Mouse (Mus musculus) liver, embryonic 14.5 days (tissue): ENCODE measurements around the gene Zfp598.

Source experiments
- CTCF ChIP-seq: IDR thresholded peaks from 2 replicates; pipeline ENCODE4 v1.5.1; 2016; ENCODE audit warnings: antibody characterized with exemption, low read depth, control low read depth
- EP300 ChIP-seq: IDR thresholded peaks from 2 replicates; pipeline ENCODE4 v1.6.1; 2016; ENCODE audit warnings: antibody characterized with exemption, low read depth

DNA sequence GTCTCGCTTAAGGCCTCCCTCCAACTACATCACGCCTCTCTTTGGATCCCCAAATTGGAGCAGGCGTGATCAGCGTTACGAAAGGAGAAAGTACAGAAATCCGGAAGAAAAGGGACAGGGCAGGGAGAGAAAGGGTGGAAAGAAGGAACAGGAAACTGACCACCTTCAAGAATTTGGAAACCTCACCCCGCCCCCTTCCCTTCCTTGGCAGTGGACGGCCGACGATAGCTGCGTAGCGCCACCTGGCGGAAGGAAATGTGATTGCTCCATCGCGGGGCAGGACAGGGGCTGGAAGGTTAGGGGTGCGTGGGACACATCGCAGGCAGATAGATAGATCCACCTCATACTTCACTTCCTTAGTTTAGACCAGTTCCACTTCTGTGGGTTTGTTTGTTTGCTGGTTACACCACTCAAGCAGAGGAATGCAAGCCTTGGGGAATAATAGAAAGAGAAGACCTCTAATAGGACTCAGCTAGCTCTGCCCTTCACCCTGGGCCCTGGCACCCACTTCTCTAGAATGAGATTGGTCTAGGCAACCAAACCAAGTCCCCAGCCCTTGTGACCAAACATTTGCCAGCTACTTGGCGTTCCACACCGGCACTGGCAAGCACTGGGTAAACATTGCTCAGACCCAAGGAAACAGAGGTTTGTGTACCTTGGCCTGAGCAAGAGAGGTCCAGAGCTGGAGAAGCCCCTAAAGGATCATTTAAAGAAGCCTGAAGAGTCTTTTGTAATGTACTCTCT is 15.3 kb upstream of the Zfp598 start:
- TF ChIP-seq EP300, result no peak
- TF ChIP-seq CTCF, result peak; percentile 99
